Mouse (Mus musculus): Measurements from ENCODE around the gene Smpd1. TPM values are rescaled to one million over a fixed set of nuclear protein-coding genes. Genes with fewer than 3 reads are reported as not detected.

Gene Smpd1
- polyA plus RNA-seq, 1 experiment: 48.4 TPM

DNA sequence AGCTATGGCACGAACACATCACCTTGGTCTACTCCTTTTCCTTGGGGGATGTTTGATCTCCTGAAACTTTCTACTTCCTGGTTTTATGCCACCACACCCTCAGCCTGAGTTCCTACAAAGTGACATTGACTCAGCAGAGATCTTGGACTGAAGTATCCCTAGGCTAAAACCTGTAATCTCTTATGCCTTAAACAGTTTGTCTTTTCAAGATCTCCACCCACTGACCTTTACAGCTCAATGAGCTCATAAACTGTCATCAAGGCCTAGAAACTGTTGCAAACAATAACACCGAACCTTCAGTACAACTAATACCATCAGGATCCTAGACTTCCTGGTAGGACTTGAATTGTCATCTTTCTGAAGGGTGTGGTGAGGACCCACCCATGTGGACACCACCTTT lies 29.9 kb upstream of the Smpd1 start:
- TF ChIP-seq GATA1 (IDR thresholded peaks at IDR 0.05; ENCODE audit: borderline replicate concordance, low read length) (no peak), FLI1 (IDR thresholded peaks at IDR 0.05; ENCODE audit: low read length) (no peak)
- H3K36me3 ChIP-seq (replicated peaks; ENCODE audit: low read length): no peaks in the 10 kb centered on the region

DNA sequence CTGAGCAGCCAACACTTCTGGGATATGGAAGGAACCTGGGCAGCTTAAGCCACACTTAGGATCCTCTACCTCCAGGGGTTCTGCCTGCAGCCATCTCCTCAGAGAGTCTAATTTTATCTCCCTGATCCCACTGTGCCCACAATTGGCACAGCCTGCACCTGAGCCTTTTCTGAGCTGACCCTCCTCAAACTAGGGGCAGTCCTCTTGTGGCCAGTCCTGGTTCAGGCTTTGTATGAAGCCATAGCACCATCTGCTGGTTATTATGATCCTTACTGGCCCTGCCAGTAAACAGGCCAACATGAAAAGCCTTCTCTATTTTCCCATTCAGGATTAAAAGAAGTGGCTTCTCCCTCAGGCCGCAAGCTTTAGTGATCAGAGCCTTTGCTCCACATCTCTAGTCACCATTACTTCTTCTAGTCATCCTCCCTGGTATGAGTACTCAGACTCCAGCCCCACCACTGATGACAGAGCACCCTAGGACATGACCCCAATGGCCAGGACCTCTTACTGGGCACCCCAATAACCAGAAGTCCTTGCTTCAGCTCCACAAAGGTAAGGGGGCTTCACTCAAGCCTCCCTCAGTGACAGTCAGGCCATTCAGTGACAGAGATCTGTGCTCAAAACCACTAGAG lies 26.7 kb upstream of the Smpd1 start:
- TF ChIP-seq GATA1 (IDR thresholded peaks at IDR 0.05; ENCODE audit: borderline replicate concordance, low read length) (no peak), FLI1 (IDR thresholded peaks at IDR 0.05; ENCODE audit: low read length) (no peak)
- H3K4me3 ChIP-seq (replicated peaks): no peak overlapping the region
- no peaks in the 10 kb centered on the region for H3K36me3 ChIP-seq (replicated peaks; ENCODE audit: low read length)
- peaks cover 5% of the 10 kb centered on the region for H3K4me1 ChIP-seq
- H3K27me3 ChIP-seq (replicated peaks): peaks cover 4% of the 10 kb centered on the region
- no peaks in the 10 kb centered on the region for H3K9me3 ChIP-seq

More for the DNA sequence above, 29.9 kb upstream of the Smpd1 start:
- H3K4me1 ChIP-seq: peaks cover 5% of the 10 kb centered on the region
- peaks cover 16% of the 10 kb centered on the region for H3K27me3 ChIP-seq (replicated peaks)
- no peak overlapping the region for H3K4me3 ChIP-seq (replicated peaks)
- H3K9me3 ChIP-seq: no peaks in the 10 kb centered on the region

DNA sequence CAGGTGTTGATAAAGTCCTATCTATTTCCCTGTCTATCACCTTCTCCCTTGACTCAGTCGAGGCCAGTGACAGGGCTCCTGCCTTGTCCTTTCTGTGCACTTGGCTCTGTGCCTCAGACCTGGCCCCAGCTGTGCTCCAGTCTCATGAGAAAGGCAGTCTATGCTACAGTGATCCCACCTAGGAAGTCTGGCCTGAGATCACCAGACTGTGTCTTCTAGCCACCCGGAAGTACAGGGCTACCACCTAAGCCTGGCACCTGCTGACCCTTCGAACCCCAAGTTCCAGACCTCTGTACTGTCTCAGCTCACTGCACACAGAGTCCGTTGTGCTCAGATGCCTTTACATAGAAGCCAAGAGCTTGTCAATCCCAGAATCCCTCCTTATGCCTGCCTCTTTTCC lies 26.1 kb upstream of the Smpd1 start:
- Histone ChIP-seq H3K36me3 (replicated peaks; ENCODE audit: low read length) (no peaks in the 10 kb centered on the region), H3K4me1 (peaks cover 5% of the 10 kb centered on the region), H3K27me3 (replicated peaks) (peaks cover 4% of the 10 kb centered on the region), H3K4me3 (replicated peaks) (no peak overlapping the region), H3K9me3 (no peaks in the 10 kb centered on the region)
- TF ChIP-seq FLI1 (IDR thresholded peaks at IDR 0.05; ENCODE audit: low read length) (no peak), GATA1 (IDR thresholded peaks at IDR 0.05; ENCODE audit: borderline replicate concordance, low read length) (no peak)

DNA sequence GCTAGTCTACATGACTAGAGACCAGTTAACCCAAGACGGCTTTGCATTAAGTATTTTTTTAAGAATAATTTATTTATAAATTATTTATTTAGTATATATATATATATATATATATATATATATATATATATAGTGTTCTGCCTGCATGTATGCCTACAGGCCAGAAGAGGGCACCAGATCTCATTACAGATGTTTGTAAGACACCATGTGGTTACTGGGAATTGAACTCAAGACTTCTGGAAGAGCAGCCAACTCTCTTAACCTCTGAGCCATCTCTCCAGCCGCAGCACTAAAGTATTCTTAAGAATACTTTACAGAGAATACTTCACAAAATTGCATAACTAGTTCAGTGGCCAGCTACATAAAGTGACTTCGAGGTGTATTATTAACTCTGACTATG lies 20.0 kb upstream of the Smpd1 start:
- Histone ChIP-seq H3K36me3 (replicated peaks; ENCODE audit: low read length) (no peaks in the 10 kb centered on the region), H3K27me3 (replicated peaks) (peaks cover 3% of the 10 kb centered on the region), H3K4me1 (no peaks in the 10 kb centered on the region), H3K4me3 (replicated peaks) (no peak overlapping the region), H3K9me3 (no peaks in the 10 kb centered on the region)
- TF ChIP-seq FLI1 (IDR thresholded peaks at IDR 0.05; ENCODE audit: low read length): no peak
- TF ChIP-seq GATA1 (IDR thresholded peaks at IDR 0.05; ENCODE audit: borderline replicate concordance, low read length): no peak

DNA sequence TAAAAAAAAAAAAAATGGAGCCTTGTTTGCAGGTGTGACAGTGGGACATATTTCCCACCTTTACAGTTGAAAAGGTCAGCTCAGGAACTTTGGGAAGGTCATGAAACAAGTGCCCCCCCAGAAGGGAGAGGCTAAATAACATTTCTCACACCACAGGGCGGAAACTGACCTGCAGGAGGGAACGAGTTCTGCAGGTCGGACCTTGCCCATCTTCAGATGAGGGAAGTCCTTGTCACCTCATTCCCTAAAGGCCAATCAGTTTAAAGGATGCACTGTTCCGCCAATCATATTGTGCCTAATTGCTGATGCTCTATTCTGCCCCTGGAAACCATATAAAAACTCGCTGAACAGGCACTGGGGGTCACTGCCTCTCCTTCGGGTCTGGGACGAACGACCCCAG lies 8.2 kb upstream of the Smpd1 start:
- H3K4me1 ChIP-seq: peaks cover 9% of the 10 kb centered on the region
- TF ChIP-seq GATA1 (IDR thresholded peaks at IDR 0.05; ENCODE audit: borderline replicate concordance, low read length) (no peak), FLI1 (IDR thresholded peaks at IDR 0.05; ENCODE audit: low read length) (no peak)
- no peaks in the 10 kb centered on the region for H3K36me3 ChIP-seq (replicated peaks; ENCODE audit: low read length)
- H3K27me3 ChIP-seq (replicated peaks): peaks cover 6% of the 10 kb centered on the region
- H3K4me3 ChIP-seq (replicated peaks): no peak overlapping the region
- no peaks in the 10 kb centered on the region for H3K9me3 ChIP-seq

DNA sequence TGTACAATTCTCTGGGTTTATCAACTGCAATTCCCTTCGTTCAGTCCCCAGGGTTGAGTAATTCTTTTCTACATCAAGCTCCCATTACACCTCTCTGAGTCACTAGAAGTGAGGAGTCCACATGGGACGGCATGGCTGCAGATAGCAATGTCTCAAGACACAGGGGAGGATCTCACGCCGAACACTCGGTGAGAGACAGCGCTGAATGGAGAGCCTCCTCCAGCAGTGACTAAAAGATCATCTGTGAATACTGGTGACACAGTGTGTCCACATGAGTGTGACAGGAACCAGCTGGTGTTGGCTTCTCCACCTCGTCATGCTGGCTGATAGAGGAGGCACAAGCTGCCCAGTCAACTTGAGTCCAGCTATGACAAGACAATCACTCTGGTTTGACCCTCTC lies 6.2 kb upstream of the Smpd1 start:
- peaks cover 6% of the 10 kb centered on the region for H3K27me3 ChIP-seq (replicated peaks)
- TF ChIP-seq GATA1 (IDR thresholded peaks at IDR 0.05; ENCODE audit: borderline replicate concordance, low read length) (no peak), FLI1 (IDR thresholded peaks at IDR 0.05; ENCODE audit: low read length) (no peak)
- no peaks in the 10 kb centered on the region for H3K36me3 ChIP-seq (replicated peaks; ENCODE audit: low read length)
- H3K9me3 ChIP-seq: no peaks in the 10 kb centered on the region
- H3K4me3 ChIP-seq (replicated peaks): peak overlapping the region; percentile 24
- H3K4me1 ChIP-seq: peaks cover 9% of the 10 kb centered on the region

DNA sequence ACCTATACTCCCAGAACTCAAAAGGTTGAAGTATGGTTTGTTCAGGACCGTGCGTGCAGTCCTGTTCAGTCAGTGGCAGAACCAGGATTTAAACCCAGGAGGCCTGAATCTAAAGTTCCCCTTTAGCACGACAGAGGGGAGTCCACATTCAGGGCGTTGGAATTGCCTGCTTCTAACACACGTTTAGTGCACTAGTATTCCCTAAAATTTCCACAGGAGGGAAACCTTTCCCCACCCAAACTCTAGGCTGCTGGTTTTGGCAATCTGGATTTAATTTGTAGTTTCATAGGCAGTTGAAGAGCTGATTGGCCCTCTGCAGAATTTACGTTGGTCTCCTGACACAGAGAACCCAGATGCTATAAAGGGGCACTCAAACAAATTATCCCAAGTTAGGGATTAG lies 5.1 kb upstream of the Smpd1 start:
- no peaks in the 10 kb centered on the region for H3K36me3 ChIP-seq (replicated peaks; ENCODE audit: low read length)
- TF ChIP-seq GATA1 (IDR thresholded peaks at IDR 0.05; ENCODE audit: borderline replicate concordance, low read length): no peak
- no peak for TF ChIP-seq FLI1 (IDR thresholded peaks at IDR 0.05; ENCODE audit: low read length)

DNA sequence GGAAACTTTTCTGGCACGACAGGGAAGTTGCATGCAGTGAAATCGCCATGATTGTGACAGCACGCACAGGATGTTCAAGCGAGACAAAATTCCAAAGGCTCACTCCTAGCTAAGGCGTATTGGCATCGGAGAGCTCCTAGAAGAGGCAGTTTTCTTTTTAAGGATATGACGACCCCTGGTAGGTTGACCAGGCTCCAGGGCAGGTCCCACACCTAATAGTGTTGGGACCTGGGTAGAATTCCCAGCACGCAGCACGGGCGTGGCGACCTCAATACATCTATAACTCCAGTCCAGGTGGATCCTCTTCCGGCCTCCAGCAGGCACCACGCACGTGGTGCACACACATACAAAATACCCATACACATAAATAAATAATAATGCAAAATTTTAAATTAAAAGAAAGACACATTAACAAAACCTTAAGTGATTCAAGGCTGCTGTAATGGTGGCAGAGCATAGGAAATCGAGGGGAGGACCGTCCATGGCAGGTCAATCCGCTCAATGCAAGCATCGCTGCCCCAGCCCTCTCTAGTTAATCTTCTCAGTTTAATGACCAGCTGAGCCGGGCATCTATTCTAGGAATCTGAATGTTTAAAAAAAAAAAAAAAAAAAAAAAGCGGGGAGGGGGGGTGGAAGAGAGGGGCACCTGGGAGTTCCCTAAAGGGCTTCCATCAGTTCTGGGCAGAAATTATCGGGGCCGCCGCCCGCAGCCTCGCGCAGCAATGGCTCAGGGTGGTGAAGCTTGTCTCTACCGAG lies 526 bp upstream of the Smpd1 start:
- peak overlapping the region; percentile 94 for H3K4me3 ChIP-seq (replicated peaks)
- TF ChIP-seq FLI1 (IDR thresholded peaks at IDR 0.05; ENCODE audit: low read length) (no peak), GATA1 (IDR thresholded peaks at IDR 0.05; ENCODE audit: borderline replicate concordance, low read length) (no peak)
- no peaks in the 10 kb centered on the region for H3K9me3 ChIP-seq
- peaks cover 36% of the 10 kb centered on the region for H3K4me1 ChIP-seq
- H3K27me3 ChIP-seq (replicated peaks): peaks cover 1% of the 10 kb centered on the region
- peaks cover 36% of the 10 kb centered on the region for H3K36me3 ChIP-seq (replicated peaks; ENCODE audit: low read length)

More for the DNA sequence above, 5.1 kb upstream of the Smpd1 start:
- no peak overlapping the region for H3K4me3 ChIP-seq (replicated peaks)
- H3K4me1 ChIP-seq: peaks cover 16% of the 10 kb centered on the region
- H3K27me3 ChIP-seq (replicated peaks): peaks cover 6% of the 10 kb centered on the region
- H3K9me3 ChIP-seq: no peaks in the 10 kb centered on the region

DNA sequence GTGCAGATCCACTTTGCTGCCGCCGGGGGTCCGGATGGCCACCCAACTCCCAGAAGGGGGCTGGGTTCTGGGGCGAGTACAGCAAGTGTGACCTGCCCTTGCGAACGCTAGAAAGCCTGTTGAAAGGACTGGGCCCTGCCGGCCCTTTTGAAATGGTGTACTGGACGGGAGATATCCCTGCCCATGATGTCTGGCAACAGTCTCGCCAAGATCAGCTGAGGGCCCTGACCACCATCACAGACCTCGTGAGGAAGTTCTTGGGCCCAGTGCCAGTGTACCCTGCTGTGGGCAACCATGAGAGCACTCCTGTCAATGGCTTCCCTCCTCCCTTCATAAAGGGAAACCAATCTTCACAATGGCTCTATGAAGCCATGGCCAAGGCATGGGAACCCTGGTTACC lies 1.4 kb downstream of the Smpd1 start:
- H3K4me1 ChIP-seq: peaks cover 45% of the 10 kb centered on the region
- peak overlapping the region; percentile 94 for H3K4me3 ChIP-seq (replicated peaks)
- TF ChIP-seq FLI1 (IDR thresholded peaks at IDR 0.05; ENCODE audit: low read length): no peak
- TF ChIP-seq GATA1 (IDR thresholded peaks at IDR 0.05; ENCODE audit: borderline replicate concordance, low read length): no peak
- H3K27me3 ChIP-seq (replicated peaks): no peaks in the 10 kb centered on the region
- no peaks in the 10 kb centered on the region for H3K9me3 ChIP-seq
- H3K36me3 ChIP-seq (replicated peaks; ENCODE audit: low read length): peaks cover 44% of the 10 kb centered on the region

DNA sequence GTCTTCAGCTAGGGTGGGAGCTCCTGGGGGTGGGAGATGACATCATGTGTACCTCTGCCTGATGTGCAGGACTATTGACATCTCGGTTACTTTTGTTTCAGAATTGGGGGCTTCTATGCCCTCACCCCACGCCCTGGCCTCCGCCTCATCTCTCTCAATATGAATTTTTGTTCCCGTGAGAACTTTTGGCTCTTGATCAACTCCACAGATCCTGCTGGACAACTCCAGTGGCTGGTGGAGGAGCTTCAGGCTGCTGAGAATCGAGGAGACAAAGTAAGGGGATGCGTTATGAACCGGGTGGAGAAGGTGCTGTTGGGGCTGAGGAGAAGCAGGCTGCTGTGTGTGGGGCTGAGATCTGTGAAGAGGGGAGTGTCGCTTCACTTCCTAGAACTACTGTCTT lies 2.2 kb downstream of the Smpd1 start:
- peaks cover 44% of the 10 kb centered on the region for H3K36me3 ChIP-seq (replicated peaks; ENCODE audit: low read length)
- no peaks in the 10 kb centered on the region for H3K9me3 ChIP-seq
- peaks cover under 1% of the 10 kb centered on the region for H3K27me3 ChIP-seq (replicated peaks)
- TF ChIP-seq GATA1 (IDR thresholded peaks at IDR 0.05; ENCODE audit: borderline replicate concordance, low read length): no peak
- TF ChIP-seq FLI1 (IDR thresholded peaks at IDR 0.05; ENCODE audit: low read length): no peak
- H3K4me1 ChIP-seq: peaks cover 45% of the 10 kb centered on the region
- H3K4me3 ChIP-seq (replicated peaks): peak overlapping the region; percentile 66
